Mouse (Mus musculus) lung, postnatal 0 days (tissue): ENCODE measurements around the gene Prkar2b. TPM values are rescaled to one million over a fixed set of nuclear protein-coding genes. Genes with fewer than 3 reads are reported as not detected.

Source experiments
- ATAC-seq: fragments of 200-750 bp; cut with Nextera tagmentation; 2 replicates; pipeline ENCODE4 v1.8.0; 2017; ENCODE audit warnings: moderate library complexity
- DNase-seq: peaks from one replicate; pipeline ENCODE4 v3.0.0-alpha.2; 2016; ENCODE audit warnings: low spot score
- H3K27ac ChIP-seq: fragments of 300-500 bp; sonication (generic); 2 replicates; pipeline ENCODE4 v1.5.1; 2014; ENCODE audit warnings: antibody characterized with exemption, mild to moderate bottlenecking, low read length, mixed read lengths
- H3K27me3 ChIP-seq: fragments of 300-500 bp; sonication (generic); replicated peaks from 2 replicates; pipeline ENCODE4 v1.6.1; 2014; ENCODE audit warnings: low read length, mixed read lengths; ENCODE audit not compliant: insufficient read depth
- H3K36me3 ChIP-seq: fragments of 300-500 bp; sonication (generic); 2 replicates; pipeline ENCODE4 v1.6.1; 2014; ENCODE audit warnings: low read length, mixed read lengths; ENCODE audit not compliant: insufficient read depth
- H3K4me1 ChIP-seq: fragments of 300-500 bp; sonication (generic); 2 replicates; pipeline ENCODE4 v1.6.1; 2014; ENCODE audit warnings: antibody characterized with exemption, low read depth, low read length, mixed read lengths; ENCODE audit not compliant: insufficient read depth
- H3K4me2 ChIP-seq: fragments of 300-500 bp; sonication (generic); replicated peaks from 2 replicates; pipeline ENCODE4 v1.6.1; 2014; ENCODE audit warnings: low read depth, mild to moderate bottlenecking, low read length, moderate library complexity, mixed read lengths
- H3K4me3 ChIP-seq: fragments of 300-500 bp; sonication (generic); 2 replicates; pipeline ENCODE4 v1.5.1; 2014; ENCODE audit warnings: low read depth, low read length
- H3K9ac ChIP-seq: fragments of 300-500 bp; sonication (generic); replicated peaks from 2 replicates; pipeline ENCODE4 v1.6.1; 2014; ENCODE audit warnings: low read depth, mild to moderate bottlenecking
- H3K9me3 ChIP-seq: fragments of 300-500 bp; sonication (generic); 2 replicates; pipeline ENCODE4 v1.6.1; 2016; ENCODE audit warnings: low read length, mixed read lengths
- CTCF ChIP-seq: IDR thresholded peaks from 2 replicates; pipeline ENCODE4 v1.5.1; 2016; ENCODE audit warnings: antibody characterized with exemption, mild to moderate bottlenecking
- EP300 ChIP-seq: IDR thresholded peaks from 2 replicates; pipeline ENCODE4 v1.6.1; 2016; ENCODE audit warnings: antibody characterized with exemption, mild to moderate bottlenecking, control low read depth
- WGBS: fragments of 180-500 bp; shearing (Covaris S2); extraction: QIAGEN DNeasy Blood & Tissue Kit; methylation state at CpG from one replicate; pipeline ENCODE4 v1.1.7; 2014; 5-methylcytosine and 5-hydroxymethylcytosine counted together
- polyA plus RNA-seq: library from polyadenylated mRNA; unstranded; fragments of >200 nt; fragmentation: Nextera tagmentation; extraction: Ambion mirVana; gene quantifications from 2 replicates; pipeline ENCODE4 v1.2.1, GENCODE M21; 2015

Prkar2b gene
- polyA plus RNA-seq, 1 experiment from 2014 or later: 11.0 TPM

DNA sequence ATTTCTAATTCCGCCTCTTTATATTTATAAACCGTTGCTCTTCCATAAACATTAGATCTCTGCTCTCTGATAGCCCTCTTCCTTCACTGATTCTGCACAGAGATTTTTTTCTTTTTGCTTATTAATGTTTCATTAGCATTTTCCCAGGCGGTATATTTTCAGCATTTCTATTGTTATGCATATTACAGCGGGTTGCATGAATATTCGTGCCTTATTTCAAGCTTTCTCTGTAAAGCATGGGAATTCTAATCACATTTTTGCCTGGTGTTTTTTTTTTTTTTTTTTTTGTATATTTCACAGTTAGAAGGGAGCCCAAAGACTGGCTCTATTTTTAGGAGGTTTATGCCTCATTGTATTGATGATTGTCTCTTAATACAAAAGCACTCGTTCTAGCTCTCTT, 13.2 kb upstream of the Prkar2b start:
- Histone ChIP-seq H3K9me3 (no peaks in the 10 kb centered on the region), H3K36me3 (no peaks in the 10 kb centered on the region), H3K4me3 (no peak overlapping the region), H3K4me1 (no peaks in the 10 kb centered on the region), H3K4me2 (no peak overlapping the region), H3K27ac (no peak overlapping the region), H3K9ac (no peak overlapping the region), H3K27me3 (no peaks in the 10 kb centered on the region)
- no peak for ATAC-seq
- WGBS: 72% methylated on average over 6 of the region's 6 CpGs
- DNase-seq: no peak
- TF ChIP-seq EP300 (no peak), CTCF (no peak)

DNA sequence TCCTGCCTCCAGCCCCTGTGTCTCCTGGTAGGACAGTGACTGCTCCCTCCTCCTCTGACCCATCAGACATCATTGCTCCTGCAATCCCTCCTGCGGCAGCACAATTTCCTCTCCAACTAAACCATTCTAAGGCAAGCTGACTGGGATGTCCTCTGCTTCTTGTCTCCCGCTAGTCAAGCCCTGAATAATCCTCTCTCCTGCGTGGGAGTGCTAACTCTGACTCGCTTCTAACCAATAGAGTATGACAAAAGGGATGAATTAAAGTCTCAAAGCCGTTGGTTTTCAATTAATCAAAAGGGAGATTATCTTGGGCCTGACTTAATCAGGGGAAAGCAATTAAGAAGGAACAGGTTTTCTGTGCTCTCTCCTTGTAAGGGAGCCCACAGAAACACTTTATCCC, 4.9 kb upstream of the Prkar2b start:
- Histone ChIP-seq H3K27ac (no peak overlapping the region), H3K4me3 (no peak overlapping the region), H3K9me3 (no peaks in the 10 kb centered on the region), H3K9ac (no peak overlapping the region), H3K36me3 (no peaks in the 10 kb centered on the region), H3K4me2 (no peak overlapping the region), H3K27me3 (no peaks in the 10 kb centered on the region), H3K4me1 (no peaks in the 10 kb centered on the region)
- DNase-seq (no peak), ATAC-seq (no peak)
- WGBS: 67% methylated on average over 5 of the region's 5 CpGs
- no peak for TF ChIP-seq CTCF
- no peak for TF ChIP-seq EP300

DNA sequence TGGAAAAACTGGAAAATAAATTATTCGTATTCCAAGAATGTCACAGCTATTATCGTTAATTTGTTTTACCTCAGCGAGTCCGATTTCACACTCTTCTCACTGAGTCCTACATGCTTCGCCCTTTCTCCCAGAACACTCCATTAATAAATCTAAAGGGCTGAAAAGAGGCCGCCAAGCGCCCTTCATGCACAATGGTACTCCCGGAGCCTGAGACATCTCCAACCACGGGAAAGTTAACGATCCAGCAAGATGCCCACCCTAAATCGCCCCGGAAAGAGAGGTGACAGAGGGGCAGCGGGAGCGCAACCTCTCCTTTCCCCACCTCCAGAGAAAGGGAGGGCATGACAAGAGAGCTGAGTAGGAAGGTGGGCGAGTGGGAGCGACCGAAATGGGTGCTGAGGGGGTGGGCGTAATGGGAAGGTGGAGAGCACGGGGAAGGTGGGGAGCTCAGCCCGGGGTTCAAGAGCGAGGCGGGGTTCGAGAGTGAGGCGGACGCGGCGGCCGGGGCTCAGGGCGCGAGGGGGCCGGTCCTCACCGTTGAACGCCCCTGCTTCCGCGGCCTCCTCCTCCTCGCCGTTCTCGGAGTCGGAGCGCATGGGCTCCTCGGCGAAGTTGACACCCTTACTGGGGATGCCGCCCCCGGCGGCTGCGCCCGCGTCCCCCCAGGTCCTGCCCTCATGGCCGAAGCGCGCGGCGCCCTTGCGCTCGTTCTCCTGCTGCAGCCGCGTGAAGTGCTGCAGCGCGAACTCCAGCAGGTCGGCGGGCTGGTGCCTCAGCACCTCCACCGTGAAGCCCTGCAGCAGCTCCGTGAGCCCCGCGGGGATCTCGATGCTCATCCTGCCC, 628 bp downstream of the Prkar2b start:
- no peaks in the 10 kb centered on the region for H3K27me3 ChIP-seq

DNA sequence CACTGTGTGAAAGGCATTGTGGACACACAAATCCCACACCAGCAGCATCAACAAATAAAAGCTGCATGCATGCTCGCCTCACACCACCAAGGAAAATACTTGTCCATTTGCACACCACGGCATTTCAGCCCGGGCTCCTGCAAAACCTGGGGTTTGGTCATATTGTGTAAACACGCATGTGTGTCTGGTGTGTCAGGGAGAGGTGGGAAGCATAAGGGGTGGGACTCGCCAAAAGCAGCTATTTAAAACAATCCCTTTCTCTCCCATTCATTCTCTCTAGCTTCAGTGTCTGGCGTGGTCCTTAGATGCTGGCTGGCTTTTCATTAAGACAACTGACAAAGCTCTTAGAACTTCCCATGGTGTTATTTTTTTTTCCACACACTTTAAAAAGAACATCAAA, 1.4 kb downstream of the Prkar2b start:
- Histone ChIP-seq H3K27ac (no peak overlapping the region), H3K4me1 (no peaks in the 10 kb centered on the region), H3K27me3 (no peaks in the 10 kb centered on the region), H3K4me3 (no peak overlapping the region), H3K36me3 (no peaks in the 10 kb centered on the region), H3K4me2 (no peak overlapping the region), H3K9ac (no peak overlapping the region), H3K9me3 (no peaks in the 10 kb centered on the region)
- WGBS: 34% methylated on average over 6 of the region's 6 CpGs
- DNase-seq: no peak
- TF ChIP-seq EP300 (no peak), CTCF (no peak)
- no peak for ATAC-seq

More for the DNA sequence above, 628 bp downstream of the Prkar2b start:
- DNase-seq: no peak
- peak overlapping the region; percentile 68 for H3K4me3 ChIP-seq
- H3K9me3 ChIP-seq: no peaks in the 10 kb centered on the region
- H3K27ac ChIP-seq: peak overlapping the region; percentile 38; the same call in 1 of the 2 replicates
- no peaks in the 10 kb centered on the region for H3K4me1 ChIP-seq
- under 1% methylated on average over 29 of the region's 66 CpGs for WGBS
- no peaks in the 10 kb centered on the region for H3K36me3 ChIP-seq
- H3K4me2 ChIP-seq: peak overlapping the region; percentile 100
- peak overlapping the region; percentile 41 for H3K9ac ChIP-seq
- ATAC-seq: peak; percentile 65; the same call in 1 of the 2 replicates
- TF ChIP-seq CTCF (no peak), EP300 (no peak)

DNA sequence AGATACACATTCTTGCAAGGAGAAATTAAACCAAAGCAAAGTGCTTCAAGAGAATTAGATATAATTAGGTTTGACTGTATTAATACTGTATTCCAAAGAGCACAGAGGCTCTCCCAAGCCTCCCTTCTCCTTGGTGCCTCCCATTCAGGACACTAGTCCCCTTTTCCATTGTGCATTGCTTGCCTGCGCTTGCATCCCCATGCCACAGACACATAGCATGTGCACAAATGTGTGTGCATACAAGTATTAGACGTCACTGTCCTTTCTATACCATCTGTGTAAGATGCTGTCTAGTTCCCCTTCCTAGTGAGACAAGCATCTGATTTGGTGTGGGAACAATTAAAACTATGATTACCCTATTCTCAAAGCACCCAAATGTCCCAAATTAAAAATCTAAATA, 2.0 kb downstream of the Prkar2b start:
- Histone ChIP-seq H3K4me3 (no peak overlapping the region), H3K4me1 (no peaks in the 10 kb centered on the region), H3K27me3 (no peaks in the 10 kb centered on the region), H3K4me2 (no peak overlapping the region), H3K9ac (no peak overlapping the region), H3K9me3 (no peaks in the 10 kb centered on the region), H3K36me3 (no peaks in the 10 kb centered on the region), H3K27ac (no peak overlapping the region)
- ATAC-seq (no peak), DNase-seq (no peak)
- TF ChIP-seq CTCF (no peak), EP300 (no peak)
- 89% methylated on average over 2 of the region's 2 CpGs for WGBS

DNA sequence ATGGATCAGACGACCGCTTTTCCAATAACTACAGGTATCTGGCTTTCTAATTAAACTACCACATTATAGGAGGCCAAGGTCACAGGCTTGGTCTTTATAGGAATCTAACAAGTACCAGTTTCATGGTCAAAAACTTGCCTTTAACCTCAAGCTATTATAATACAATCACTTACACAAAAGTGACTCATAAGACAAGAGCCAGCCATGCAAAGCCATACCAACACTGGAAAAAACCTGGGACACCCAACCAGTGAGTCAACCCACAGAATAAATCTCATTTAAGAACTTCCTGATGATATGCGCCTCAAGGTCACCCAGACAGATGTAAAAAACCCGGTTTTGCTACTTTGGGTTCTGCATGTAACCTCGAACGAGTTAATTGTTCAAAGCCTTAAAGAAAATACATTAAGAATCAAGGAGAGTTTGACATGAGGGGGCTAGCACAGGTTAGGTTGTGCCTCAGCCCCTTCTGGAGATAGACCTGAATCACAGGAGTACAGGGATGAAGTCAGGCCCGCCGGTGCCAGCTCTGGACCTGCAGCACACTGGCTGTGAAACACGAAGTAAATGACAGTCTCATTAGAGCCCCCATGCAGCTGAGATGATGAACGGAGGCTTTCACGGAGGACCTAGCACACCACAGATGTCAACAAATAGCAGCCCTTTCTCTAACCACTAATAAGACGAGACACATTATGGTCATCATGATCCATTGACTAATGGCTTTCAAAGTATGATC, 3.5 kb downstream of the Prkar2b start:
- no peak overlapping the region for H3K27ac ChIP-seq
- no peaks in the 10 kb centered on the region for H3K27me3 ChIP-seq
- no peaks in the 10 kb centered on the region for H3K4me1 ChIP-seq
- TF ChIP-seq EP300 (no peak), CTCF (no peak)
- DNase-seq (no peak), ATAC-seq (no peak)
- no peaks in the 10 kb centered on the region for H3K9me3 ChIP-seq
- no peak overlapping the region for H3K4me3 ChIP-seq
- WGBS: 85% methylated on average over 12 of the region's 12 CpGs
- H3K4me2 ChIP-seq: no peak overlapping the region
- no peaks in the 10 kb centered on the region for H3K36me3 ChIP-seq
- H3K9ac ChIP-seq: no peak overlapping the region
